Mouse (Mus musculus) Patski (cell line): ENCODE measurements around the gene Tbpl1. TPM values are rescaled to one million over a fixed set of nuclear protein-coding genes. Genes with fewer than 3 reads are reported as not detected.

Experiments
- ATAC-seq: fragments of 100-300 bp; one replicate; pipeline ENCODE4 v1.8.0; 2021
- CTCF ChIA-PET: fragments of 350-600 bp; sonication (Branson Sonifier 250); formaldehyde crosslinking; loops from one replicate; lab custom pipeline; 2022; ENCODE audit warnings: inconsistent platforms; lab: Charles Lee
- POLR2A ChIA-PET: fragments of 350-600 bp; sonication (Branson Sonifier 250); formaldehyde crosslinking; loops from one replicate; lab custom pipeline; 2022; ENCODE audit warnings: antibody characterized with exemption, inconsistent platforms; lab: Charles Lee
- DNase-seq: peaks from one replicate; pipeline ENCODE4 v3.0.0-alpha.2; 2011; ENCODE audit warnings: low read depth, low spot score
- H3K27me3 ChIP-seq: fragments of 371-371 bp; one replicate; pipeline ENCODE4 v1.5.1; 2021
- CTCF ChIP-seq: fragments of 100-300 bp; IDR thresholded peaks from one replicate; pipeline ENCODE4 v1.5.1; 2021
- in situ Hi-C: fragments of 300-500 bp; cut with MboI; formaldehyde crosslinking; loops from 3 replicates; pipeline ENCODE4 v1.11.1; 2018; ENCODE audit warnings: low pct_unique_long_range_greater_than_20kb, mixed read lengths
- polyA plus RNA-seq: library from polyadenylated mRNA; unstranded; gene quantifications from one replicate; pipeline ENCODE4 v1.2.3, GENCODE M21; 2021

The Tbpl1 gene
- polyA plus RNA-seq, 1 experiment from 2014 or later = 38.3 TPM

DNA sequence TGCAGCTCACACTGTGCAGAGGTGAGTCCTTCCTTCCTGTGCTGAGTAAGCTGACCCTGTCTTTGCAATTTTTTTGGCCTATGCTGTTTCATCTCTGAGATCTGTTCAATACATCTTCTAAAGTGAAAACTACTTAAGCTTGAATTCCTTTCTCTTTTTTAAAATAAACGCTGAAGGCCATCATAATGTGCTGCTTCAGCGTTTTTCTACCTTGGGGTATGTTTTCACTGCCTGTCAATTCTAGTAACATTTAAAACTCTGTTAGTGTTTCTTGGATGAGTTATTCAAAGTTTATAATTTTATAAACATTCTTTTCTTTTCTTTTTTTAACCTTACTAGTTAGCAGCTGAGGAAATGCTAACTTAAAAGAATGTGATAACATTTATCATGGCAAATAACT lies 18.8 kb downstream of the Tbpl1 start:
- no peaks in the 10 kb centered on the region for H3K27me3 ChIP-seq
- no peak for ATAC-seq
- in situ Hi-C loops = loop anchor here (10.0 kb wide), 1 partner anchor 98 kb away; no protein-coding TSS in a partner anchor
- CTCF ChIA-PET = interaction anchor here (2.9 to 5.0 kb wide), 4 partner anchors 11 to 94 kb away, joined by 10 to 39 read pairs (median 18); partner anchors contain the start of gene Tbpl1
- no peak for DNase-seq
- POLR2A ChIA-PET = no interaction called here
- TF ChIP-seq CTCF = no peak

DNA sequence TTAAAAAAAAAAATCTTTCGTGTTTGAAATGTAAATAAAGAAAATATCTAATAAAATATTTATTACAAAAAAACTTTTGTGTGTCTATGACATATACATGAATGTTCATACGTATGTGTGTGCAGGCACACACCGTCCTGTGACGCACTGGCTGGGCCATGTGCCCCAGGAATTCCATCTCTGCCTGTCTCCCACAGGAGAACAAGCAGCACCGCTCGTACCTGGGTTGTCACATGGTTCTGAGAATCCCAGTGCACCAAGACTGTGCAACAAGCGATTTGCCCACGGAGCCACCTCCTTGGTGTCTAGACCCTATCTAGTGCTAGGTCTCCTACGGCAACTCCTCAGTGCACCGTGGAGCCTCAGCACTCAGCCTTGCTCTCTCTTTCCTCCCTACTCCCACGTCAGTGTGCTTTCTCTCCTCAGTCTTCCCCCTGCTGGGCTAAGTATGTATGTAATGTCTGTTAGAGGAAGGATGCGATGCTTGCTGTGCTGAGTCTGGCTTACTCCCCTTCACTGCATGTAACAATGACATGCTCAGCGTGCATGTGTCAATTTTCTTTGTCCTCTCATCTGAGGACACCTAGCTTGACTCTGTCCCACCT lies 21.5 kb downstream of the Tbpl1 start:
- DNase-seq (no peak), ATAC-seq (no peak)
- in situ Hi-C loops = loop anchor here (10.0 kb wide), 1 partner anchor 95 kb away; no protein-coding TSS in a partner anchor
- no peak for TF ChIP-seq CTCF
- CTCF ChIA-PET = no interaction called here
- no peaks in the 10 kb centered on the region for H3K27me3 ChIP-seq
- POLR2A ChIA-PET = no interaction called here

DNA sequence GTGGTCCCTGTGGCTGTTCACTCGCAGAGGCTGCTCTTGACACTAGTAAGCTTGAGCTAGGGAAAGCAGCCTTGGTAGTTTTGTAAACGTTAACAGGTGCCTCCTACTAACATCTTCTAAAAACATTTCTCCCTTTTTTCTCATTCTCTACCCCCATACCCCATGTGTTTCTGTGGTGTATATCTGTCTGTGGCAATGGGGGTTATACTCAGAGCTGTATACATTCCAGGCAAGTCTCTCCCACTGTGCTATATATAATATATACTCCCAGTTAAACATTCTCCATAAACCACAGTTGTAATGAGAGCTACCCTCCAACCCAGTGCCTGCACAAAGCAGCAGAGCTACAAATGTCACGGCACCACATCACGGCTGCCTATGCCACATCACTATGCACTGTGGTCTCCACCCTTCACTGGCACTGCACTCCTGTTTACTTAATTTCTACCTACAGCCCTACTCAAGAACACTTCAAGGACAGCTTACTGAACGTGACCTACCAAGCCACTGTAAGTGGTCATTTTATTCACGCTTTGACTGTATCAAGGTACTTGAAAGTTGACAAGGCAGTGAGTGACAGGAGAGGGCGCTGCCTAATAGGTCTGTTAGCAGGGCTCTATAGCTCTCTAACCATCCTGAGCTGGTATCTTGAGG lies 23.4 kb downstream of the Tbpl1 start:
- ChIA-PET CTCF (no interaction called here), POLR2A (interaction anchor here (1.0 kb wide), 1 partner anchor 36 kb away, joined by 3 read pairs; no protein-coding TSS in a partner anchor)
- no peak for TF ChIP-seq CTCF
- H3K27me3 ChIP-seq = no peaks in the 10 kb centered on the region
- in situ Hi-C loops = no loop called here
- ATAC-seq = no peak
- no peak for DNase-seq

DNA sequence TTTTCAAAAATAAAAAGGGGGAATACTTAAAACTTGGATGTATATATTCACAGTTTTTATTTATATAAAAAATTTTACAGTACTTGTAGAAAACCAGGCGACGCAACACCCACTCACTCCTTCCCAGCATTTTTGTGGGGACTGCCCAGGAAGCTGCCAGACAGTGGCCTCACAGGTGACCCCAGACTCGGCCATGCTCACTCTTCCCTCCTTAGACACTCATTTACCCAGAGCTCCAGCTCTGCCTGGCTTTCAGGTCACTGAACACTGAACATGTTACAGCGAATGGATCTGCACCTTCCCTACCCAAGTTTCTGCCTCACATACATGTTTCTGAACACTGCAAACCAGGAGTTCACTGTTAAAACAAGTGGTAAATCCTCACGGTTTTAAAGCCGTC lies 27.9 kb downstream of the Tbpl1 start:
- ATAC-seq (no peak), DNase-seq (no peak)
- ChIA-PET POLR2A (interaction anchor here (0.7 to 1.8 kb wide), 2 partner anchors 8 to 27 kb away, joined by 3 to 5 read pairs; no protein-coding TSS in a partner anchor), CTCF (interaction anchor here (0.7 to 6.9 kb wide), 5 partner anchors 11 to 28 kb away, joined by 3 to 39 read pairs (median 4); partner anchors contain the start of gene Tbpl1)
- H3K27me3 ChIP-seq = no peaks in the 10 kb centered on the region
- in situ Hi-C loops = no loop called here
- TF ChIP-seq CTCF = no peak

DNA sequence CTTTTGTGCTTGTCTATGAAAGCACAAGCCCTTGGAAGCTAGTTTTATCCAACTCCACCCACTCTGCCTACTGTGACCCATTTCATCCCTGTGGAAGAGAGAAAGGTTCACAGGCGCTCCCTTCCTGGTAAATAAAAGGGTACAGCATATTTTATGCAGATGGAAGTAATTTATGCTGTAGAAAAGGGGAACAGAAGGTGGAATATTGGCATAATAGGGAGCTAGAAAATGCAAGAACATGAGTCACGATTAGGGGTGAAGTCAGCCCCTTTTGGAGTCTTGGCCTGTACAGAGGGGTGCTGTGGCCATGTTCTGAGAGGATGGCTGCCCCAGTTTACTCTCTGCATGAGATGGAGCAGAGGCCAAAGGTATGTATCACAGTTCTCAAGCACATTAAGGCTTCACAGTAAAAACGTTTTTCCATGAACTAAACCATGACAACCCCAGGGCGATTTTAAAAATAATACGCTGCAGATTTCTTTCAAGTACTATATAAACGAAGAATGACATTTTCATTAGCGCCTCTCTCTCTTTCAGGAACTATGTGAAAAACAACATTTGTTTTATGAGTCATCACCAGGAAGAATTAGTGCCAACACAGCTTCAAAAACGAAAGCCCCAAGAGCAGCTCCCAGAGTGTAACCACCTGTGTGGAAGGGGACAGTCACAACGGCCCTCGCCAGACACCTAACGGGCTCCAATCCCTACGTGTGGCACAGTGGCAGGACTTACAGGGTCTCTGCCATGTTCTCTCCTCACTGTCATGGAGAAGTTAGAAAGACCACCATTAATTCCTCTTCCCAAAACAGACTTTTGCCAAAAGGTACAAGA lies 30.0 kb downstream of the Tbpl1 start:
- CTCF ChIA-PET = interaction anchor here (1.3 to 6.9 kb wide), 2 partner anchors 13 to 82 kb away, joined by 3 to 39 read pairs; no protein-coding TSS in a partner anchor
- ATAC-seq = no peak

DNA sequence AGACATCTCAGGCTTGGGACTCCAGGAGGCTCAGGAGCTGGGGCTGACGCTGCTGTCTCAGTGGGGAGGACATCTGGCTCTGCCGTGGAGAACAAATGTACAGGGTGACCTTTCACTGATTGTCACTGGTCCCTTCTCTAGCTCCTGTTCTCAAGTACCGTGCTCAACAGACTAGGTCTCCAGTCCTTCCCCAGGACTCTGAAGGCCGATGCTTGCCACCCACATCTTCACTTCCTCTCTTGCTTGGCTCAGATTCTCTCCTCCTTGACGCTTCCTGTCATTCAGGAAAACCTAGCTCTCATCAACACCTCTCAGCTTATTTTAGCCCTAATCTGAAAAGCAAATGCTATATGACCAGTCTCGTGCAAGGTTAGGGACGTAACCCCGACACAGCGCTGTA lies 31.0 kb downstream of the Tbpl1 start:
- no peaks in the 10 kb centered on the region for H3K27me3 ChIP-seq
- in situ Hi-C loops = no loop called here
- no peak for TF ChIP-seq CTCF
- no peak for ATAC-seq
- CTCF ChIA-PET = interaction anchor here (6.9 kb wide), 1 partner anchor 14 kb away, joined by 39 read pairs; no protein-coding TSS in a partner anchor
- no peak for DNase-seq
- POLR2A ChIA-PET = no interaction called here

More for the DNA sequence above, 30.0 kb downstream of the Tbpl1 start:
- DNase-seq = no peak
- POLR2A ChIA-PET = no interaction called here
- TF ChIP-seq CTCF = no peak
- in situ Hi-C loops = no loop called here
- no peaks in the 10 kb centered on the region for H3K27me3 ChIP-seq

DNA sequence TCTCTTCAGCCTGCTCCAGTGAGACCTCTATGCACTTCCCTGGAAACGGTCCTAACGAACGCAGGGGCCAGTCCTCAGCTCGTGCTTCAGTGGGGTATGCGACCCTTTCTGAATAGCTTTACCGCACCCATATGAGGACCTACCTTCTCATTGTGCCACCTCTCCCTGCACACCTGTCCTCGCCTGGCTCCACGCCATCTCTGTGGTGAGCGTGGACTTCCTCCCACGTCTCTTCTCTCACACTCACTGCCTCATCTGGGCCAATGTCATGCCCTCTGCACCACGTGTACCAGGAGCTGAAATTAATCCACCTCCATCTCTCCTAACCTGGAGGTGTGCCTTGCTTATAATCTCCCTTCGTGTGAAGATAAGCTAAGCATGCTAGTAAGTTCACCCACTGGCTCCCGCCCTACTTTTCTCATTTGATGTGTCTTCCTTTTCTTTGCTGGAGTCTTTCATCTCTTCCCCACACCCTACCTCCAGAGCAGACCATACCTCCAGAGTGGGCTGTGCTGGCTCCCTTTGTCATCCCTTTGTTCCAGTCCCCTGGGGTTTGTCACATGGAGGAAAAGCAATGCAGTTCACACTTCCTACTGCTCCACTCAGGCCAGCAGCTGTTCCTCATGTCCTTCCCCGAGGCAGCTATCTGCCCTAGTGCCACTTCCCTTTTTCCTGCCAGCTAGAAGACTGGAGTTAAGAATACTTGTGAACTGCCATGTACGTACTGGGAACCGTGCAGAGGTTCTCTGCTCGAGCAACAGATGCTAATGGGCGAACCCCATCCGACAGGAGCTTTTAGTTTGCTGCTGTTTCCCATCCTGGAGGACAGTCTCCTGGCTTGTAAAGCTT lies 32.0 kb downstream of the Tbpl1 start:
- no peaks in the 10 kb centered on the region for H3K27me3 ChIP-seq
- TF ChIP-seq CTCF = no peak
- in situ Hi-C loops = no loop called here
- ChIA-PET CTCF (interaction anchor here (6.9 kb wide), 1 partner anchor 15 kb away, joined by 39 read pairs; no protein-coding TSS in a partner anchor), POLR2A (no interaction called here)
- no peak for ATAC-seq
- no peak for DNase-seq

DNA sequence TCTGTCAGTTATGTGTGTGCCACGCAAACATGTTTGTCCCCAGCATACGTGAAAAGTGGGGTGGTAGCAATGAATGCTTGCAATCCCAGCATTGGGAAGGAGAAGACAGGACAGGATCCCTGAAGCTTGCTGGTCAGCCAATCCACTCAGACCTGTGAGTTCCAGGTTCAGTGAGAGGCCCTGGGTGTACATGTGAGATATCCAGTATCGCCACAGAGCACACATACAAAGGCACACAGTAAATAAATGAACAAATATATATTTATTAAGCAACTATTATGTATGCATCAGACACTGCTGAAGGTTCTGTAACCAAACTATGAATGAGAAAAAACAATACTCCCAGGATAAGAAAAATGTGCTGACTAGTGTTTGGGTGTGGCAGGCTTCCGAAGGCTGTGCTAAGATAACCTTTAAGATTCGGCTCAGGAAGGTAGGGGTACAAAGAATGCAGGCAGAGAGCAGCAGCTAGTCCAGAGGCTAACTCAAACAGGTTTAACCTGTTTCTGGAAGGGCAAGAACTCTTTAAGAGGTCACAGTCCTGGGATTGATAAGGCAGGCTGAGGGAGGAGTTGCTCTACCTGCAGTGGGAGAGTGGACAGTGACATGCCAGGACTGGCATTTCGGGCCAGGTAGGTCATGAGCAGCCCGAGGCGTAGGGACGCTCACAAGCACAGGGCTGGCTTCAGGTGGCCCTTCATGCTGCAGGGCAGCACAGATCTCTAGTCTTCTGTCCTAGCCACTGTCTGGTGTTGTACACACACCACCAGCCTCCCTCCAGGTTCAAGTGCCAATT lies 33.4 kb downstream of the Tbpl1 start:
- ChIA-PET CTCF (no interaction called here), POLR2A (no interaction called here)
- no peak for TF ChIP-seq CTCF
- in situ Hi-C loops = no loop called here
- ATAC-seq (no peak), DNase-seq (no peak)
- H3K27me3 ChIP-seq = no peaks in the 10 kb centered on the region

DNA sequence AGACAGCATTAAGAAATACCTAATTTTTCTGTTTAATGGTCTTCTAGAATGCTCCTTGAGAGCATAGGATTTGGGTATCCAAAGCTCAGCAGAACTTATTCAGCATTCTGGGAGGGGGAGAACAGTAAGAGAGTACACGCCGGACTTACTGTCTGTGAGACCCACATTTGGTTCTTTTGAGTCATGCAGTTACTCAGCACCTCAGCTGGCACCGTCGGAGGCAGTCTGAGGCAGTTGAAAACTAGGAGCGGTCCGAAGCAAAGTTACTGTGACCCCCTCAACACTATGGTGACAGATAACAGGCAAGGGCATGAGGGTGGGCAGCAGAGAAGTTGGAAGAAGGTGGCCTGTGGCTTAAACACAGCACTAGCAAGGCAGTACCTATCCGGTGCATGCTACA lies 34.9 kb downstream of the Tbpl1 start:
- in situ Hi-C loops = no loop called here
- H3K27me3 ChIP-seq = no peaks in the 10 kb centered on the region
- ATAC-seq = peak; percentile 54
- TF ChIP-seq CTCF = no peak
- CTCF ChIA-PET = interaction anchor here (0.7 to 1.2 kb wide), 4 partner anchors 18 to 24 kb away, joined by 3 to 4 read pairs (median 4); no protein-coding TSS in a partner anchor
- peak; percentile 25 for DNase-seq
- POLR2A ChIA-PET = no interaction called here
